Mouse (Mus musculus): ENCODE results near the gene Lrrc56. TPM values are rescaled to one million over a fixed set of nuclear protein-coding genes. Genes with fewer than 3 reads are reported as not detected.

Lrrc56 gene
- 1 to 10 TPM; 1.7 to 2.1 TPM for total RNA-seq (2021)
- long read RNA-seq, experiment 1, partial matches to known transcripts, result 1 of 3 reads
- long read RNA-seq, experiment 1, other reads (novel, unspliced or antisense), result 2 of 3 reads
- long read RNA-seq, experiment 2, partial matches to known transcripts, result 0 of 4 reads
- long read RNA-seq, experiment 2, other reads (novel, unspliced or antisense), result 3 of 4 reads

GRCm38 (mm10) chr7:141193948-141194347 is at the start of gene Lrrc56, which contains the start of gene Hras:
TSS of gene Lrrc56 (plus strand) at chr7:141194157.
TSS of gene Hras (minus strand) at chr7:141194005.
- intact Hi-C loops (cut with DNase I), result loop anchor here (5.0 kb wide), 1 partner anchor 102 kb away; no protein-coding TSS in a partner anchor
- peak within 1 kb of the TSS; percentile 96 for H3K27ac ChIP-seq
- DNase-seq, result peak; percentile 99
- peak within 1 kb of the TSS; percentile 76 for H3K4me3 ChIP-seq
- no peak for TF ChIP-seq CTCF (IDR thresholded peaks at IDR 0.05)

DNA sequence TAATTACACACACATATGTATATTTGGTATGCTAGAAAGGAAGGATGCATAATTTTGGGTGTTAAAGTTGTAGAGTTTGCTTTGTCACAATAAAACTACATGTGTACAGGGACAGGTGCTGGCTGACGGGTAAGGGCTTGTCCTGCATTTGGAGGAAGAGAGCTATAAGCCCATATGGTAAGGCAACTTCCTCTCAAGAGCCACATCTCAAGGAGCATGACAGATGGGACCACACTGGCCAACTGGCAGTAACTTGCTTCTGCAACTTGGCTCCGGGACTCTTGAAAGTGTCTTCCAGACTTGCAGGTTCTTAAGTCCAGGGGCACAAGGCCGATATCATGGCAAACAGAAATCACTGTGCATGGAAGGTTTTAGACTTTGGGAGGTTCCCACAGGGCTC is 49.3 kb upstream of the Lrrc56 start:
- intact Hi-C loops (cut with DNase I), result no loop called here
- DNase-seq, result no peak
- H3K27ac ChIP-seq, result no peak overlapping the region
- TF ChIP-seq CTCF (IDR thresholded peaks at IDR 0.05), result no peak
- no peak overlapping the region for H3K4me3 ChIP-seq

DNA sequence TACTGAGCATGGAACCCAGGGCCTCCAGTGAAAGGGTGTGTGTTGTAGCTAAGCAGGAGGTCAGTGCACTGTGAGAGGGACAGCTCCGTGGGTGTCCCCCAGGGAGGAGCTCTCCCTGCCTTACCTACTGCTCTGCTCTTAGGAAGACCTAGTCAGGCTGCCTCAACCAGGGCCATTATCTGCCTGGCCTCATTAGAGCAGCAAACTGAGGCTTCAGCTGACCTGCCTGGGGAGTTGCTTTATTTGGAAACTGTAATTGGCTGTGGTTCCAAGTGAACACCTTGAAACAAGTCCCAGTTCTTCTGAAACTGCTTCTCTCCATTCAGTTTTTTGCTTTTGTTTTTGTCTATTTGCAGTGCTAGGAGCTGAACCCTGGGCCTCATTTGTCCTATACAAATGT is 48.6 kb upstream of the Lrrc56 start:
- intact Hi-C loops (cut with DNase I), result no loop called here
- H3K4me3 ChIP-seq, result no peak overlapping the region

DNA sequence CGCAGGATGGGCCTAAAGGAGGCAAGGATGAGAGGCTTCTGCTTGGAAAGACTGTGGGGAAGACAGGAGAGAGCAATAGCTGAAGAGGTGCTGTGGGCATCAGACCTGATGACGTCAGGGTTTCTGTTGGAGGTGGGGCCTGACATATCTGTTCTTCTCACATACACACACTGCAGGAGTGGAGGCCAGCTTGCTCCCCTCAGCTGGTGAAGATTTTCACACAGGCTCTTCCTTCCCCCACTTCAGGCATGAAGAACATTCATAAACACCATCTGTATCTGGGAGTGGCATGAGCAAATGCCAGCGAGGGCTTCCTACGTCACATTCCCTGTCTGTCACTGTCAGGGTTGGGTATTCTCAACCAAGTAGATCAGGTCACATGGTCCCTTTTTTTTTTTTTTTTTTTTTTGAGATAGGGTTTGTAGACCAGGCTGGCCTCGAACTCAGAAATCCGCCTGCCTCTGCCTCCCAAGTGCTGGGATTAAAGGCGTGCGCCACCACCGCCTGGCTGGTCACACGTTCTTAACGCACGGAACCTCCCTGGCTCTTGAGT is 47.8 kb upstream of the Lrrc56 start:
- peak overlapping the region; percentile 38; the same call in 1 of the 2 replicates for H3K27ac ChIP-seq
- no peak for DNase-seq
- H3K4me3 ChIP-seq, result no peak overlapping the region
- no peak for TF ChIP-seq CTCF (IDR thresholded peaks at IDR 0.05)
- intact Hi-C loops (cut with DNase I), result no loop called here

More for the DNA sequence above, 48.6 kb upstream of the Lrrc56 start:
- DNase-seq, result no peak
- peak overlapping the region; percentile 38; the same call in 1 of the 2 replicates for H3K27ac ChIP-seq
- no peak for TF ChIP-seq CTCF (IDR thresholded peaks at IDR 0.05)

DNA sequence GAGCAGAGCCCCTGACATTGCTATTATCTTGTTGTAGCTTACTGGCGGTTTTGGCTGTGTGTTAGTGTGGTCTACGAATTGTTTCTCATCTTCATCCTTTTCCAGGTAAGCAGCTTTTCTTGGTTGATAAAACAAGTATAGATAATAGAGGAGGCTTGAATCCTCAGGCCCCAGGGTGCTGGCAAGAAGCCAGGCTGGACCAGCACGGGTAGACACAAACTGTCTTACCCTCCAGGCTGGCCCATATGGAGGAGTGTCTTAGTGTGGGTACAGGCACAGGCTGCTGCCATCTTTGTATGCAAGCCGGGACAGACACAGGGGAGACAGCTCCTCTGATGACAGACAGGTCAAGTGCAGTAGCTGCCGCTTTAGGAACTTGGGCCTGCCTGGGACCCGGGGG is 46.9 kb upstream of the Lrrc56 start:
- TF ChIP-seq CTCF (IDR thresholded peaks at IDR 0.05), result no peak
- intact Hi-C loops (cut with DNase I), result no loop called here
- Histone ChIP-seq H3K4me3 (no peak overlapping the region), H3K27ac (no peak overlapping the region)
- no peak for DNase-seq

DNA sequence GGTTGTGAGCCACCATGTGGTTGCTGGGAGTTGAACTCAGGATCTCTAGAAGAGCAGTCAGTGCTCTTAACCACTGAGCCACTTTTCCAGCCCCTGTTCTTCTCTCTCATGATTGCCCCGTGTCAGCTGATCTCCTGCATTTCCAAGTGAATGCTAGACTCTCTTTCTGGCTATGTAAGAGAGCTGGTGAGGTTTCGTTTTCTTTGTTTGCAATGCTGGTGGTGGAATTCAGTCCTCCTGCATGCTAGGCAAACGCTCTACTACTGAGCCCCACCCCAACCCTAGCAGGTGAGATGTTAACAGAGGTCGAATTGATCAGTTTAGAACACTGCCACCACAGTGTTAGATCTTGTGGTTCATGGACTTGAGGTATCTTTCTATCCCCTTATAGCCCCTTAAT is 45.3 kb upstream of the Lrrc56 start:
- TF ChIP-seq CTCF (IDR thresholded peaks at IDR 0.05), result no peak
- DNase-seq, result no peak

DNA sequence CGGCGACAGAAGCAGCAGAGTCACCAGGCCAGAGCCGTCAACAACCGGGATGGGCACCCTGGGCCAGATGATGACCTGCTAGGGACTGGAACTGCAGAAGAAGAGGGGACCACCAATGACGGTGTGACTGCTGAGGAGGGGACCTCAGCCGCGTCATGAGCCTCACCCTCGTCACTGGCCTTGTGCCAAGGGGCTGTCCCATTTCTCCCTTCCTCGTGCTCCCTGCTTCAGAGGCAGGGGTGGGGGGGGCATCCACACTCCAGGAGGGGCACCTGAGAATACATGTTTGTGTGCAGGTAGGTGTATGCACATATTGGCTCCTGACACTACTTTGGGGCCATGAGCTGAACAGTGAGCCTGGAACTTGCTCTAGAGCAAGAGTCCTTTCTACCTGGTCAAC is 38.6 kb upstream of the Lrrc56 start:
- intact Hi-C loops (cut with DNase I), result no loop called here
- TF ChIP-seq CTCF (IDR thresholded peaks at IDR 0.05), result no peak
- peak; percentile 26 for DNase-seq
- Histone ChIP-seq H3K27ac (no peak overlapping the region), H3K4me3 (no peak overlapping the region)

More for the DNA sequence above, 45.3 kb upstream of the Lrrc56 start:
- intact Hi-C loops (cut with DNase I), result no loop called here
- no peak overlapping the region for H3K4me3 ChIP-seq
- H3K27ac ChIP-seq, result no peak overlapping the region

- intact Hi-C loops (cut with DNase I), result no loop called here
- 0 out of 2 replicates have a peak overlapping the region, but pooled peaks have one; percentile 3 for H3K27ac ChIP-seq
- TF ChIP-seq CTCF (IDR thresholded peaks at IDR 0.05), result no peak
- DNase-seq, result no peak
- no peak overlapping the region for H3K4me3 ChIP-seq
These were observed 29.6 kb upstream of the Lrrc56 start for GRCm38 (mm10) chr7:141164397-141164796.

DNA sequence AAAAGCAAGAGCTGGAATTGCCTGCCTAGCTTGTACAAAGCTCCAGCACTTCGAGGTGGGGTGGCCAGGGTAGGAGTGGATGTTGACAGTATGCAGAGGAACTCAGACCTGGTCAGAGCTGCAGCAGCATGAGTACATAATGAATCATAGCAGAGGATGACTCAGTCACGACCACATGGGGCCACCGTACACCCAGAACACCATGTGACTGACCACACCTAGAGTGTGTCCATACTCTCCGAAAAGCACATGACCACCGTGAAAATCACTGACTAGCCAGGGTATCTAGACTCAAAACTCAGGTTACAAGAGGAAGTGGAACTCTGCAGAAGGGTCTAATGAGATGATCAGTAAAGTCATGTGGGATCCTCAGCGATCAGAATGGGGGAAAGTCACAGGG is 29.1 kb upstream of the Lrrc56 start:
- H3K4me3 ChIP-seq, result no peak overlapping the region
- no peak overlapping the region for H3K27ac ChIP-seq
- DNase-seq, result peak; percentile 45
- intact Hi-C loops (cut with DNase I), result no loop called here
- TF ChIP-seq CTCF (IDR thresholded peaks at IDR 0.05), result no peak

GRCm38 (mm10) chr7:141167901-141168517 is 25.9 kb upstream of the Lrrc56 start:
- no peak for TF ChIP-seq CTCF (IDR thresholded peaks at IDR 0.05)
- peak; percentile 60 for DNase-seq
- Histone ChIP-seq H3K27ac (peak overlapping the region; percentile 83), H3K4me3 (peak overlapping the region; percentile 69)
- intact Hi-C loops (cut with DNase I), result no loop called here

DNA sequence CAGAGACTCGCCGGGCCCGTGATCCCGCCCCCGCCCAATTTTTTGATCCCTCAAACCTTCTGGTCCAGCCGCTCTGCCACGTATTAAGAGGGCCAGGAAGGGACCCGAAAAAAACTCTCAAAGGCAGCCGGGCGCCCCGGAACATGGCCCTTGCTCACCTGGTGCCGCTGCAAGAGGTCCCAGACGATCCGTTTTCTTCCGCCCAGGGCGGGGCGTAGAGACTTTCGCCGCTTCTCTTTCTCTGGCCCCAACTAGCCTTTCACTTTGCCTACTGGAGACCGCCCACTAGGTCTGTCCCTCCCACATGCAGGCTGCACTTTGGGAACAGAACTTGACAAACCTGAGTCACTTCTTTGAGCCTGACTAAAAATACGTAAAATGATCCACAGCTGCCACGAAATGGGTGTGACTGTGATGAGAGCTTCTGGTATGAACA is 25.4 kb upstream of the Lrrc56 start:
- intact Hi-C loops (cut with DNase I), result no loop called here
- TF ChIP-seq CTCF (IDR thresholded peaks at IDR 0.05), result no peak
- Histone ChIP-seq H3K27ac (peak overlapping the region; percentile 83), H3K4me3 (peak overlapping the region; percentile 69)
- DNase-seq, result peak; percentile 78

GRCm38 (mm10) chr7:141169300-141169699 is 24.7 kb upstream of the Lrrc56 start:
- intact Hi-C loops (cut with DNase I), result no loop called here
- H3K4me3 ChIP-seq, result no peak overlapping the region

GRCm38 (mm10) chr7:141169866-141170265 is 24.1 kb upstream of the Lrrc56 start:
- no peak for DNase-seq
- H3K27ac ChIP-seq, result peak overlapping the region; percentile 83
- TF ChIP-seq CTCF (IDR thresholded peaks at IDR 0.05), result no peak
- intact Hi-C loops (cut with DNase I), result loop anchor here (5.0 kb wide), 2 partner anchors 268 to 328 kb away; partner anchors contain the start of gene Cox8b
- no peak overlapping the region for H3K4me3 ChIP-seq

More at GRCm38 (mm10) chr7:141169300-141169699, 24.7 kb upstream of the Lrrc56 start:
- no peak for DNase-seq
- peak overlapping the region; percentile 83 for H3K27ac ChIP-seq
- TF ChIP-seq CTCF (IDR thresholded peaks at IDR 0.05), result no peak
